Mouse (Mus musculus) erythroid progenitor cell, adult 5-6 weeks (primary cell): ENCODE measurements around the gene Nav2. TPM values are rescaled to one million over a fixed set of nuclear protein-coding genes. Genes with fewer than 3 reads are reported as not detected.

Experiments
- ATAC-seq: replicated peaks from 2 replicates; pipeline ENCODE4 v1.8.0; 2016; ENCODE audit warnings: moderate number of reproducible peaks, mild to moderate bottlenecking, moderate TSS enrichment, inconsistent platforms; ENCODE audit not compliant: poor library complexity, low FRiP score, severe bottlenecking
- total RNA-seq, 2 experiments: library from RNA; stranded (forward) in 1 of 2; stranded (reverse) in 1 of 2; fragments of 150-400 nt in 1 of 2; fragments of 186-747, 209-891 nt in 1 of 2; gene quantifications; 2 replicates each; pipeline versions ENCODE4 v1.2.3 to v1.2.4; 2015 to 2017; ENCODE audit warnings: low replicate concordance in 2 of 2

Gene Nav2
- total RNA-seq, 2 experiments from 2014 or later: 3.1 to 29.8 TPM

DNA sequence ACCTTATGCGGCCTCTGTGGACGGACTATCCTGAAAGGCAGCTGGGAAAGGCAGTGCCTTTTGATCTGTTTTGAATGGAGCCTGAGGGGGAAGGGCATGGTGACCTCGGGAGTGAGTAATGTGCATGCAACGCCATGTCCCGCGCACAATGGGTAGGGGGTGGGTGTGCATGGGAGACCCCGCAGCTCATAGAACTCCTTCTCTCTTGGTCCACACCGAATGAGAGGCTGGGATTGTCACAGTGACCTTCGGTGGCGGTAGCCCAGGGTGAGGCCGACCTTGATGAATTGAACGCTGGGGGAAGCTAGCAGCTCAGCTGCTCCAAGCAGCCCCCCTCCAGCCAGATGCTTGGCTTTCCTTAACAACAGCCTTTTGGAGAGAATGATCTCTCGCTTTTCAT lies 86.7 kb downstream of the Nav2 start:
- ATAC-seq: no peak

DNA sequence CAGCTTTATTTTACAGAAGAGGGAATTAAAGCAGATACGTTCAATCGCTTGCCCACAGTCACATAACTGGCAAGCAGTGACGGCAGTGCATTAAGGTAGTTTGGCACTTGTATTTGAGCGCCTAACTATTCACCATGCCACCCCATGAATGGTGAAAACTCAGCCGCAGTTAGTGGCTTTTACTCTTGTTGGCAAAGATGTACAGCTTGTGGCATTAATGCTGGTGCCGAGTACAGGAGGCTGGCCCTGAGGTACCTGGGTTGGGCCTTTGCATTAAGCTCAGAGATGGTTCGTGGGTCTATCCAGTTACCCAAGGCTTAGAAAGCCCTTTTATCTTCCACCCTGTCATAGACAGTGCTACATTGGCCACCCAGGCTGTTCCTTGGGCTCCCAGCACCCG lies 87.2 kb downstream of the Nav2 start:
- ATAC-seq: no peak

DNA sequence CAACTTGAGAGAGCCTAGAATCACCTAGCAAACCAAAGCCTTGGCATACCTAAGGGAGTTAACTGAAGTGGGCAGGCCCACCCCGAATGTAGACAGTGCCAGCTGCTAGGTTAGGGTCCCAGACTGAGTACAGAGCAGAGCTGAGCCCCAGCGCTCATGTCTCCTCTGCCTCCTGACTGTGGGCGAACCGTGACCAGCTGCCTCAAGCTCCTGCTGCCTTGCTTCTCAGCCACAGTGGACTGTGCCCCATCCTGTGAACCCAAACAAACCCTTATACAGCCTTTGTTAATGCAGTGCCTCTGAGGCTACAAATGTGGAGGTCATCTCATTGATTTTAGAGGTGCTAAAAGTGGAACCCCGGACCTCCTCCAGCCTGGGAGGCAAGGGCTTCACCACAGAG lies 88.3 kb downstream of the Nav2 start:
- no peak for ATAC-seq

DNA sequence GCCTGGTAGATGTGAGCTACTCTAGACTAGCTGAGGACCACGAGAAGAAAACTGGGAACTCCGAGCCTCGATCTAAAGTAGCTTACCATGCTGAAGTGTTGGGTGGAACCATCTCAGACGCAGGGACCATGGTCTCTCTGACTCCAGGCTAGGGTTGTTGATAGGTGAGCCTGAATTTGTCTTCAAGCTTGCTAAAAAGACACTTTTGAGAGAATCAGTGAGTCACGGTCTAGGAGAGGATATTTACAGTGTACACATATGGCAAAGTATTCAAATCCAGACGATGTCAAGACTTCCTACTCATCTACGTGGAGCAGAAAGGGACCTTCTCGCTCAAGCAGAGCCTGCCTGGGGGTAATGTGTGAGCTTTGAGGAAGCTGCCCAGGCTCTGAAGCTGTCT lies 89.6 kb downstream of the Nav2 start:
- ATAC-seq: no peak

DNA sequence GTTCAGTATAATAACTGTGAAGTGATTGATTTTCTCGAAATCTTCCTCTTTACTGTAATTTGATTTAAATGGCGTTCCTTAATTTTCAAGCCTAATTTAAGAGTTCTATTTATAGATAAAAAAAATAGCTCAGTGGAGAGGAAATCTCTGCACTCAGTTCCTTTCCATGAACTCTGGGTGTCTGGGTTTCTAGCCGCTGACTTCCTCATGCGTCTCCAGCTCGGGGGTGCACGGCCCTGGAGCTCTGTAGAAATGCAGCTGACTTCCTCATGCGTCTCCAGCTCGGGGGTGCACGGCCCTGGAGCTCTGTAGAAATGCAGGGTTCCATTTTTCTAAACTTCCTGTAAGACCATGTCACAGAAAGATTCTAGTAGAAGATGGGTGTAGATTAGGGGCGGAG lies 90.1 kb downstream of the Nav2 start:
- ATAC-seq: no peak

- no peak for ATAC-seq
These were observed 92.3 kb downstream of the Nav2 start for GRCm38 (mm10) chr7:49000816-49001215.

DNA sequence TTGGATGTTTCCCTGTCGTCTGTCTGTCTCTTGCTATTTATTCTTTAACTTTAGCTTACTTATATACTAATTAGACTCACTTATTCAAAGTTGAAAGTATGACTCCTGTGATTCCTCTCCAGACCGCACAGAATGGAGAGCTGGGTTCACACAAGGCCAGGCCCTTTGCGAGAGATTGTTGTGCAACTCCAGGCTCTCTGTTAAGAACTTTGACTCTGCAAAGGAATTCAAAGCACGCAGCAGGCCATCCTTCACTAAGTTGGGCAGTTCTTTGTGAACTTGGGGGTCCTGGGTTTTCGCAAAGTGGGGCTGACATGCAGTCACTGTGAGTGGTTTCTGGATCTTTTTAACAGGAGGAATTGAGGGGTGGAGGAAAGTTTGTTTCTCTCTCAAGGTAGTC lies 95.9 kb downstream of the Nav2 start:
- no peak for ATAC-seq

GRCm38 (mm10) chr7:49006886-49007285 lies 98.4 kb downstream of the Nav2 start:
- no peak for ATAC-seq

DNA sequence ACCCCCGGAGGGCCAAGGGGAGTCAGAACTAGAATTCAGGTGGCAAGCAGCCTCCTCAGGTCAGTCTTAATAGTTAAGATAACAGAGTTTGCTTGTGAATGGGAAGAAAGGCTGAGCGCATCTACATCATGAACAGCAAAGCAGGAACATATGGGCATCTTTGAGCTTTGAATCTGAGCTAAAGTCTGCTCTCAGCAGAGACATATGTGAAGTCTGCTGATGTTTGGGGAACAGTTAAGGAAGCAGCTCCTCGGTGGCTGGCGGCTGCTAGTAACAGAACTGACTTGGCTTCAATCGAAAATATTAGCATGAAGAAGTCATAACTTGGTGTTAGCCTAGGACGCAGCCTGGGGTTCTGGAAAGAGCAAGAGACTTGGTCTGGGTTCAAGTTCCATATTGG lies 102.2 kb downstream of the Nav2 start:
- ATAC-seq: no peak

DNA sequence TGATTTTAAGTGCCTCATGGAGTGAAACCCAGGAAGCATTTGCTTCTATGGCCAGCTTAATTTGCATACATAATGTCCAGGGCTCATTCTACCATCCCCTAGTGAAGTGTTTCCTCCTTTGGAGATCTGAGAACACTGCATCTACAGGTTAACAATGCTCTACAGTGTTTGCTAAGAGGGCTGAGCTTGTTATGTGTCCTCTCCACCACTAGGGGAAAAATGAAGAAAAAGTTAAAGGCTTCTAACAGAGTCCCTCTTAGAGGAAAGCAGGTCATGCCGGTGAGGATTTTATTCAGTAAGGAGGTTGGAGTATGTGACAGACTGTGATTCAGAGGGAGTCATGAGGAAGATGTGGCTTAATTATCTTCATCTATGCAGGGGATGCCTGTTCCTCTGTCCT lies 103.5 kb downstream of the Nav2 start:
- no peak; the same call in 1 of the 2 replicates for ATAC-seq

DNA sequence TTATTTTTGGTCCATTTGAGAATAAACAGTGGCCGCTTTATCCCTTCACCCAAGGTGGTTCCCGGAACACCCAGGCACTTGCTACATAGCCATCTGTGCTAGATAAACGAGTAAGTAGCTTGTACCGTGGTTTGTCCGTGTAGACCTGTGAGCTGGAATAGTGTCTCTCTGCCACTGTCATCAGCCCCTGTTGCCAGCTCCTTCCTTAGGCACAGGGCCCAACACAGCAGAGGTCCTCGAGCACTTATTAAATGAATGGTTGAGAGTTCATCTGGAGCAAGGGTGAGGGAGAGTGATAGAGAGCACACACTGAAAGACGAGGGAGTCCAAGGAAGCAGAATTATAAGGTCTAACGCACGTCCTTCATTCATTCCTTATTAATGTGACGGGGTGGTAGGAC lies 106.0 kb downstream of the Nav2 start:
- ATAC-seq: no peak

GRCm38 (mm10) chr7:49015297-49015696 lies 106.8 kb downstream of the Nav2 start:
- ATAC-seq: no peak

GRCm38 (mm10) chr7:49016088-49016487 lies 107.6 kb downstream of the Nav2 start:
- no peak for ATAC-seq

GRCm38 (mm10) chr7:49017794-49018193 lies 109.3 kb downstream of the Nav2 start:
- no peak for ATAC-seq

DNA sequence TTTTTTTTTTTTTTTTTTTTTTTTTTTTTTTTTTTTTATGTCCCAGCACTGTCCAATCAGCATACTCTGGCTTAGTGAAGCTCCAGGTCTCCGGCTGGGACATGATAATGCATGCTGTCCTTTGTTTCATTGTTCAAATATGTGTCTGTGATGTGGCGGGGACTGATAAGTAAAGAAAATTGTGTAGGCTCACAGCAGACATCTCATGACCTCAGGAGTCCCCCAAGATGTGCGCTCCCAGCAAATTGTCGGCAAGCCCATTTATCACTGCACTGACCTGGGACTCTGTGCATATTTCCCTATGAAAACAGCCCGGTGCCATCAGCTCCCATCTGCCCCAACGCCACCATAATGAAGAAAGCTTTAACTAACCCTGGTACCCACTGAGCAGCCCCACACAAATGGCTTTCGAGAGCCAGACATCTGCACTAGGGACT lies 110.0 kb downstream of the Nav2 start:
- ATAC-seq: no peak

GRCm38 (mm10) chr7:49025026-49025815 lies 116.7 kb downstream of the Nav2 start:
- no peak for ATAC-seq

GRCm38 (mm10) chr7:49025991-49026390 lies 117.5 kb downstream of the Nav2 start:
- no peak for ATAC-seq

DNA sequence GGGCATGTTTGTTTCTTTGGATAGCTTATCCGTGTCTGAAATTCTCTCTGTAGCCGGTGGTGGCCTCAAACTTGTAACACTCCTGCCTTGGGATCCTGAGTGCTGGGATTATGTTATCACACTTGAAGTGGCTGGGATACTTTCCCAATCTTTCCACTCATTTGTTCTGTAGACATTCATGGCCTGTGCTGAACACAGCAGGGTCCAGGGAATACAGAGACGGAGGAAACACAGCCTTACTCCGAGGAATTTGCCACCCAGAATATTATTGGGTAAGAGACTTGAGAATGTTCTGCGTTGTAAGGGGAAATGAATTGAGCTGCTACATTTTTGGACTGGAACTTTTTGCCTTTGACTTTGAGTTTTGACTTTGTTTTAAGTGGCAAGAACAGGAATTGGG lies 118.0 kb downstream of the Nav2 start:
- no peak for ATAC-seq

GRCm38 (mm10) chr7:49029282-49030012 lies 120.9 kb downstream of the Nav2 start:
- no peak for ATAC-seq

DNA sequence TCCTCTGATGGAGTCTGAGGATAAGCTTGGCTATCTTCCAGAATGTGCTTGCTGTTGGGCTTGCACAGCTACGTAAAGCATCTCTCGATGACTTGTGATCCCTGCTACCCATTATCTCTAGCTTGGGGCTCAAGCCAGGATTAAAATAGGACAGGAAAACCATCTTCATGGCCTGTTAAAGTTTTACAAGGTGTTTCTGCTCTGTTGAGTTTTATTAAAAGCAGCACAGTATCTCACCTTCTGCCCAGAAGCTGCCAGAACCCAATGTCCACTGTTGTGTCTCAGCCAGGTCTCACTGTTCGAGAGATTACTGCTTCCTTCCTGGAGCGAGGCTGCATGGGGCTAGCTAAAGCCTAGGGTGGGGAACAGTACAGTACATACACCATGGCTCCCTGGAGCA lies 123.7 kb downstream of the Nav2 start:
- no peak for ATAC-seq

- ATAC-seq: no peak
These were observed 125.7 kb downstream of the Nav2 start for GRCm38 (mm10) chr7:49034253-49034652.
